Mouse (Mus musculus) heart, postnatal 4 days (tissue): ENCODE data around the gene Asb16. TPM values are rescaled to one million over a fixed set of nuclear protein-coding genes. Genes with fewer than 3 reads are reported as not detected.
A peak's percentile ranks its signal among the peaks of the same experiment; 100 is the strongest.

Source experiments
- DNase-seq: peaks from one replicate; pipeline ENCODE4 v3.0.0; 2021
- total RNA-seq, 2 experiments: library from RNA; stranded (reverse); gene quantifications; 2 replicates each; pipeline ENCODE4 v1.2.3; 2021

Gene Asb16
- under 1 TPM; 0.33 to 0.41 TPM for total RNA-seq

DNA sequence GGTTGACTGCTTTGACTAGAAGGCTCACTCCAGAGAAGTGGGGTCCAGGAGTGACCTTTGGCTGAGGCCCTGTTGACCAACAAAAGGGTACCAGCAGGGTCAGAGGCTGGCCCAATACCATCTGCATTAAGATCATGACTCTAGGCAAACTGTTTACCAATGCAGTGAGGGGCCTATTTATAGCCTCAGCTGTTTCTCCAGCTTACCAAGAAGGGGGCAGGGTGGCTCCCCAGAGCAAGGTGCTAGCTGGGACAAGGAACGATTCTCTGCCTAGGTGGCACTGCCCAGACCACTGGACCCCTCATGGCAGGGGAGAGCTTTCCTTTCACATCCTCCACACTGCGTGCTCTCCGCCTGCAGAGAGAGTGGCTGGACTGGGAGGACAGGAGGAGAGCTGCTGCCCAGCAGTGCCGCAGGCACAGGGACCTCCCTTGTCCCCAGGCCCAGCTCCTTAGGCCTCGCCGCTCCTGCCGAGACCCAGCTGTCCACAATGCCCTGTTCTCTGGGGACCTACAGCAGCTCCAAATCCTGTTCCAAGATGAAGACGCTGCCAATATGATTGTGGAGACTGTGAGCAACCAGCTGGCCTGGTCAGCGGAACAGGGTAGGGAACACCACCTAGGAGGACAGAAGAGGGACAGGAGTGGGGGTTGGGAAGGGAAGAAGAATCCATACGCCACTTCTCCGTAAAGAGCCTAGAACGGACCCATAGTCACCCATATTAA, at the start of gene Asb16:
TSS of gene Asb16 (plus strand) at position 224 of the 725 bp plus-strand sequence.
- no peak for DNase-seq

DNA sequence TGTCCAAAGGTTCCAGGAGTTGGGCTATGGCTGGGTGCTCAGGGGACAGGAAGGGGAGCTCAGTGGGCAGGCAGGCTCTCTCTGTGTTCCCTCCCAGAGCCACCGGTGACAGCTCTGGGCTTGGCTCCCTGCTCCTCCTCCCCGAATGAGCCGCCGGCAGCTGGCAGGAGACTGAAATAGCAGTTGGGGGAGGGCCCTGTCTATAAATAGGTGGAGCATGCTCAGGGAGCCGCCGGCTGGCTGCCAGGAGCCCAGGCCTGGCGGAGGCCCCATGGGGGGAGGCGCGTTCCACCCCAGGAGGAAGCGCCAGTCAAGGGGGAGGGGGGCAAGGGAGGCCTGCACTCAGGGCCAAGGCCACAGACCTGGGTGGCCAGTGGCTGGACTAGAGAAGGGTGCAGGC, 49.8 kb upstream of the Asb16 start:
- DNase-seq: peak; percentile 98

DNA sequence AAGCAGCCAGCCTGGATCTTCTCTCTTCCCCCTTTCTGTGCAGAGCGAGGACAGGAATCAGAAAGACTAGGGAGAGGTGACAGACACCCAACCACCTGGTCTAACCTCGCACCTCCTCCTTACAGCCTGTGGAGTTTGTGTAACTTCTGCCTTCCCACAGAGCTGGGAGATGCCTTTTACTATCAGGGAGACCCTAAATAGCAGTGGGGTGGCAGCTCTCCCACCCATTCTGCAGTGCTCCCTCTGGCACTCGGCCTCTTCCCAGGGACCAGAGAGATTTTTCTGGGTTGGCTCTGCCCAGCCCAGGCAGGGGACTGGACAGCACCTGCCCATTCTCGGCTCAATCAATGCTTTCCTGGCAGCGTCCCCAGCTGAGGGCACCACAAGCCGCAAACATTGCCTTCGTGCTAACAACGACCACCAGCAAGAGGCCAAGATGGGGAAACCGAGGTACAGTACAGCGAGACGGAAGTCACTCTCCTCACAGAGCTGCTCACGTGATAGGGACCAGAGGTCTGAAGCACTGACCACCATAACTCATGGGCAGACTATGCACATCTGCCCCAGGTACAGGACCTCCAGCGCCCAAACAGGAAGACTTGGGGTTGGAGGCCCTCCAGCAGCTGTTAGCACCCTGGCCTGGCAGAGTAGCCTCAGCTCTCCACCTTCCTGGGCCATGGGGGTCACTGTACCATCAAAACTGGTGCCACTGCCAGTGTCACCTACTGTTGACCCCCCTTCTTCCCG, 49.1 kb upstream of the Asb16 start:
- DNase-seq: peak; percentile 41

DNA sequence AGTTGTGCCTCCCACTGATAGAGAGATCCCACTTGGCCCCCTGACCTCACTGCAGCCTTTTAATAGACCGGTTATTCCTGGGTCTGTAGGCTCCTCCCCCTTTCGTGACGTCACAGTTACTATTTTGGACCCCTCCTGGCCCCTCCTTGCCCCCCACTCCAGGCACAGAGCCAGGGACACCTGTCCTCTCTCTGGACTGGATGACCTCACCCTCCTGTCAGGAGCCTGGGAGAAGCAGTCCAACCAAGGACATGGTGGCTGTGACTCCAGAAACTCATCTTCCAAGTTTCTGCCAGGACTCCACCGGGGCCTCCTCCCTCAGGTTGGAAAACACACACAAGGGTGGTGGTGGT, 48.6 kb upstream of the Asb16 start:
- peak; percentile 95 for DNase-seq

DNA sequence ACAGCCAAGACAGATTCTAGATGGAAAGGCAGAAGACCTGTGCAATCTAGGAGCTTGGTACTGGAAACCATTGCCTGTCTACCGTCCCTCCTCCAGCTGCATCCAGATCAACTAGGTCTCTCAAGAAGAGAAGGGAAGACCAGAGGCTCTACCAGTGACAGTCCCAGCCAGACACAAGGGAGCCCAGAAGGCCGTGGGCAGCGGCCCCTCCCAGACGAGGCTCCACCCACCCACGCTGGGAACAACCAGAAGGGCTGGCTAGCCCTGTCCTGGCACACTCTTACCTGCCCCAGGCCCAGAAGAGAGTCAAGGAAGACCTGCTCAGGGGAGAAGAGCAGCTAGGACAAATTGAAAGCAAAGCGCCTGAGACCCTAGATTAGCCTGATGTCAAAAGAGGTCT, 48.1 kb upstream of the Asb16 start:
- DNase-seq: no peak

DNA sequence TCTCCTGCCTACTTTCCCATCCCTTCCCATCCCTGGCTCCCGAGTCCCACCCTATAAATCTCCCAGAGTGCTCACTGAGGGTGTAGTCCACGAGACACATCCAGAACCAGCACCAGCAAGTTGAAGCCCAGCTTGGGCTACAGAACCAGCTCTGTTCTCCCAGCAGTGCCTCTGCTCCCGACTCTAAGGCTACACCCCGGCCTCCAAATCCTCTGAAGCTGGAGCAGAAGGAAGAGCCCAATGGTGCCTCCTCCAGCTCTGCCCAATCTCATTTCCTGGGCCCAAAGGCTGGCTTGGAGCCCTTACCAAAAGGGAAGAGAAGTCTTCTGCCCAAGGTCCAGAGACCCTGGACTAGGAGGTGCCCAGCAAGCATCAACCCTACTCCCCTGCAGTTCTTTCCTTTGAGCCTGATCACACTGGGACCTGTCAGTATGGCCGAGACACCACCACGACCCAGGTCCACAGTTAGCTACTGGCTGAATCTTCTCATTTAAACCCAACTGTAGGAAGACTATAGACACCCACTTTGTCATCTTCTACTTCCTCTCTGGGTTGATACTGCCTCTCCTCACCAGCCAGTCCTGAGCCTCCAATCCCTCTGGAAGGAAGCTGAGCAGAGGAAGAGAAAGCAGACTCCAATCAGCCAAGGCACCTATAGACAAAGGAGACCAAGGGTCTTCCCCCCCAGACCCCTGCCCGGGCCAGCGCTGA, 47.1 kb upstream of the Asb16 start:
- no peak for DNase-seq

DNA sequence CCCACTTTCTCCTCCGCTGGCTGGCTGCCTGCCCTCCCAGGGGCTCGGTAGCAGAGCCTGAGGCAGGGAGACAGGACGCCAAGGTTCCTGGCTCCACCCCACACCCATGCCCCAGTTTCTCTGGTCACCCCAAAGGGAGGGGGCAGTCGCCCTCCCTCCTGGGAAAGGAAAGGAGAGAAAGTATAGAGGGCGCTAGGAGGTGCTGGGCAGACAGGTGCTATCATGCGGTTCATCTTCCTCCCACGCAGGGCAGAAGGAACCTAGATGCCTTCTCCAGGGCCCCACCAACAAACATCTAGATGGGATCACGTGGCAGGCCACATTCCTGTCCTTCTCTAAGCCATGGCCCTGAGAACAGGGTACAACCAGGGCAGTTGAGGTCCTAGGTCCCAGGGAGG, 46.6 kb upstream of the Asb16 start:
- no peak for DNase-seq

DNA sequence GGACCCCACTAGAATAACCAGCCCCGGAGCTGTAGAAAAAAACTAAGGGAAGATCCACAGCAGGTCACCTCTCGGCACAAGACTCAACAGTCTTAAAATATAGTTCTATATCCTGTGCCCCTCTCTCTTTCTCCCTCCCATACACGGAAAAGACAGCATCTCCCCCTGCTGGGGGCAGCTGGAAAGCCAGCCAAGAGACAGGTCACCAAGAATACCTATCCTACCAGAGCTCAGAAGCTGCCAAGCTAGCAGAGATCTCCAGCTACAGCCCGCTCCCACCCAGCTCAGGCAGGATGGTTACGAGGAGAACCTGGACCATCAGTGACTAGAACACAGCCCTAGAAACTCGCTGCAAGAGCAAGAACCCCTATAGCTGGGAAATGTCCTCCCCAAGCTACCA, 45.4 kb upstream of the Asb16 start:
- peak; percentile 81 for DNase-seq

DNA sequence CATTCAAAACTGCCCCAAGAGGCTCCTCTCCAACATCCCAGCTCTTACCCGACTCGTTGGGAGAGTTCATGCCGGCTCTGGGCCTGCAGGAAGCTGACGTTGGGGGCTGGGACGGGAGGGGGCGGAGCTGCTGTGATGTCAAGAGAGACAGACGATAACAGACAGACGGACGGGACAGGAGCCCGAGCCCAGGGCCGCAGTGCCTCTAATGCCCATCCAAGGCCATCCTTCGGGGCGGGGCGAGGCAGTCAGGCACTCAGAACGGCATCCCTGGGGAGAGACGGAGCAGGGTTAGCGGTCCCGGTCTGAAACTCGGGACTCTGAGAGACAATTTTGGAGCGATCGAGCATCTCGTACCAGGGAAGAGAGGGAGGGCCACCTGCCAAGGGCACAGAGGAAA, 43.9 kb upstream of the Asb16 start:
- DNase-seq: peak; percentile 42

DNA sequence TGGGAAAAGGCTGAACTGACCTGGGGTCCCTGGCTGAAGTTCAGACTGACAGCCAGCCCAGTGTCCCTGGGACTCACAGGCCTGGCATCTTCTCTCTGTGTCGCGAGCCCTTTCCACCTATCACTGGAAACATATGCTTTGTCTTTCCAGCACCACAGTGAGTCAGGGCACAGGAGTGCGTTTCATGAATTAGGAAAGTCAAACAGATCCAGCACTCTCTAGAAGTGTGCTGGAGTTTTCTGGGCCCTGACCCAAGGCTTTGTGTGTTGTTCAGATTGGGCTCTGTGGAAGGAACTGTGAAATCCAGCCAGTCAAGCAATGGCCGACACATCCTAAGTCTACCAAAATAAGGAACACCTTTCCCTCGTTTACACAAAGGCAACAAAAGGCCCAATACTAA, 43.3 kb upstream of the Asb16 start:
- DNase-seq: no peak

DNA sequence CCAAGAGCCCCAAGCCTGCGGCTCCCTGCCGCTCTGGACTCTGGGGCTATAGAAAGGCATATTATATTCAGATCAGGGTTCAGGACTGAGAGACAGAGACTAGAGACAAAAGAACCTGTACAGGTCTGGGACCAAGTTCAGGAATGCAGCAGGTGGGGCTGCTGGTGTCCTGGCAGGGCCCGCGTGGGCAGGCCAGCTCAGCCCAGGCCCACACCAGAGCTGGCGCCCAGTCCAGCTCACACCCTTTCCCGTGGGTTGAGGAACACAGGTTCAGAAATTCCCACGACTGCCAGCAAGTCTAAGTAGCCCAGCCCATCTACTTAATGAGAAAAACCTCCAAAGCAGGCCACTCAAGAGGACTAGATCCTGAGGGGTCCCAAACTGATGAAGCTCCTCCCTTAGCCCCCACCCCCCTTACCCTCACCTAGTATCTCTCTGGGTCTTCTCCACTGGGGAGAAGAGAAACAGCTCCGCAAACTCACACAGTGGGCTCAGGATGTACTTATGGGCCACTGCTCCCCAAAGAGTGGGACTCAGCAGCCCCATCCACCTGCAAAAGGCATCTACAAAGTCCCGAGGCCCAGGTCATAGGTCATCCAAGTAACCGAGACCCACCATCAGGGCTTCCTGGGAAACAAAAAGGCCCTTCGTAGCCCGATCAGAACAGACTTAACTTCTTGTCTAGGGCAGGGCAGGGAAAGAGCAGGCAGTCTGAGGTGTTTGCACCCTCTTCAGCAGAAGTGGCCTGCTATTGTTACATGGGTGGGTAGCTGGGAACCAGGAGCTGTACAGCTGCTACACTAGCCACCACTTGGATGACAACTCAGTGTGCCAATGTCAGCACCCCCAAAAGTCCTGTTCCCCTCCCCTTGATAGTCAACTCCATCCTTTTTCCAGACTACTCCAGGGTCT, 42.2 kb upstream of the Asb16 start:
- DNase-seq: no peak

DNA sequence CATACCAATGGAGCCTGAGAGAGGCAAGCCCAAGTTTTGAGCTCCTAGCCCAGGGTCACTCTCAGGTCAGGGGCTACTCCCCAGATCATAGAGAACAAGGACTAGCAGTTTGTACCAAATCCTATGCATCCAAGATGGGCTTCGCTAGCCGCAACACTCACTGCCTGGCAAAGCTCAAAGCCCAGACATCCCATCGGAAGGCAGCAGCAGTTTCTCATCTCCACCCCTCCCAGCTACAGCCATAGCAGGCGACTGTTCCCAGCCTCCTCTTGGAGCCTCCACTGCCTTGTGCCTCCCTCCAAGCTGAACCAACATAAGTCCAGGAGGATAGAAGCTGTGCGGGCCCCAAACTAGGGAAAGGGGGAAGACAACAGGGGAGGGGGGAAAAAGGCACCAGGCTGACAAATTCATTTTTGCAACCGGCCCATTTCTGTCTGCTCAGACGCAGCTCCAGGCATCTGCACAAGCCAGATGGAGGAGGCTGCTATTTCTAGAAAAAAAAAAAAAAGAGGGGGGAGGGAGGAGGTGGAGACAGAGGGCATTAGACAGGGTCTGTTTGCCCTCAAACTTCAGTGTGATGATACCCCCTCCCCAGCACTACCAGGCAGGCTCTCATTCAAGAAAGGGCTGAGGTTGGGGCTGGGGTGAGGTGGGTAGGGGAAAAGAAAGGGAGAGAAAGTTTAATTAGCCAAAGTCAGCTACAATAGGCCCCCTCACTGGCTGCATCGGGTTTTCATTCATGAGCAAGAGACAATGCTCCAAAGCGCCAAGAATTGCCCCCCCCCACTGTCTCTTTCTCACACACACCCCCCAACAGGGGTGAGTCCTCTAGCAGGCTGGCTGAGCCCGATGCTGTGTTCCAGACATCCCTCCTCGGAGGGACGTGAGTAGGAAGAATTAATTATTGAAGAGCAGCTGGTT, 41.0 kb upstream of the Asb16 start:
- no peak for DNase-seq

DNA sequence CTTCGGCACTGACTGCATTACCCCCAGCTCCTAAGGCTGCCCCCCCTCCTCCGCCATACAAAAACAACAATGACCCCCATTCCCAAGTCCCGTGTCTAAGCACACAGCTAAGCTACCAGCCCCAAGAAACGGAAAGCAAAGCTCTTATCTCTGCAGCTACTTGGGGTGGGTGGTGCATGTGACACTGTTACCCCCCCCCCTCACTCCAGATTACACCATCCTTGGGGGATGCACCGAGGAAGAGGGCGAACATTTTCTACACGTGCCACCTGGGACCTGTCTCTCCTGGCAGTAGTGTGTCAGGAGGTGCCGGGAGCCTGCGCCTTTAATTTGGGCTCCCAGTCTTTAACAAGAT, 40.4 kb upstream of the Asb16 start:
- no peak for DNase-seq

DNA sequence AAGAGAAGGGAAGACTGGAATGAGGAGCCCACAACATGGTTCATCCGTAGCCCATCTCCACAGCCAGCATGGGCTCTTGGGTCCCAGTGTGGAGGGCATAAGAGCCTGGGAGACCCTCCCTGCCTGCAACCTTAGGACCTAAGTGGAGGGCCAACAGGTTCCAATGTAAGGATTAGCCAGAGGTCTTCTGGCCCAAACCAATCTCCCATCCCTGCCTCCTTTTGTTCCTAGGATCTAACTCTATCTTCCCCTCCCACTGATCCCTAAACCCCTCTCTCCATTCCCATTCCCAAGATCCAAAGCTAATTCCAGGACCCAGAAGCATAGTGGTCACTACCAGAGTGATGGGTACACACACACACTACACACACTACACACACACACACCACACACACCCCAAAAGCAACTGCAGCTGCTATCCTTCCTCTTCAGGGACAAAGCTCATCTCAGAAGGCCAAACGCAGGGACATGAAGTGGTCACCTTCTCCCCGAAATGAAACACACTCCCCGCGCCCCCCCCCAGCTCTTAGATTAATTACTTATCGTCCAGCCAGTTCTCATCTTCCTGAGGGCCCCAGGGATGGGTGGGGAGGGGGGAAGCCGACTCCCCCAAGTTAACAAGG, 39.8 kb upstream of the Asb16 start:
- no peak for DNase-seq

DNA sequence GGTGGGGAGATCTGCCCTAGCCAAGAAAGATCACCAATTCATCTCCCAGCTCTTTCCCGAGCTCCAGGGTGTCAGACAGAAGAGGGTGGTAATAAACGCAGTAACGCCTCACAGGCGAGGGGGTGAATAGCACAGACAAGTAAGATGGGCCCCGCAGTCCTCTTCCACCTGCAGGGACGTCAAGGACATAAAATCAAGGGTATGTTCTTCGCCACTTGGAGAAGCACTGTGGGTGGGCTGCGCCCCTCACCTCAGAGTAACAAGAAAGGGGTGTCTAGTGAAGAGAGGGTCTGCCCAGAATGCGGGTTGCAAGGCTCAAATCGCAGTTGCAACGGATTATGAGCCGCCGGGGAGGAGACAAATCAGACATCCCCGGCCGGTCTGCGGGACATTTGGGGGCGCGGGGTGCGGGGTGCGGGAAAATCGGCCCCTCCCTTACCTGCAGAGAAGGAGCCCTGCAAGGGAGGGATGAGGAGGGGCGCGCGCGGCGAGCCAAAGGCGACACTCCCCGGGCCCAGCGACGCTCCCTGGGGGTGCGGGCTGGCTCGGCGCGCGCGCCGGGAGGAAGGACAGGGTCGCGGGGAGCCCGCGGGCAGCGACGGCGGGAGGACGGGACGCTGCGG, 39.1 kb upstream of the Asb16 start:
- DNase-seq: no peak

DNA sequence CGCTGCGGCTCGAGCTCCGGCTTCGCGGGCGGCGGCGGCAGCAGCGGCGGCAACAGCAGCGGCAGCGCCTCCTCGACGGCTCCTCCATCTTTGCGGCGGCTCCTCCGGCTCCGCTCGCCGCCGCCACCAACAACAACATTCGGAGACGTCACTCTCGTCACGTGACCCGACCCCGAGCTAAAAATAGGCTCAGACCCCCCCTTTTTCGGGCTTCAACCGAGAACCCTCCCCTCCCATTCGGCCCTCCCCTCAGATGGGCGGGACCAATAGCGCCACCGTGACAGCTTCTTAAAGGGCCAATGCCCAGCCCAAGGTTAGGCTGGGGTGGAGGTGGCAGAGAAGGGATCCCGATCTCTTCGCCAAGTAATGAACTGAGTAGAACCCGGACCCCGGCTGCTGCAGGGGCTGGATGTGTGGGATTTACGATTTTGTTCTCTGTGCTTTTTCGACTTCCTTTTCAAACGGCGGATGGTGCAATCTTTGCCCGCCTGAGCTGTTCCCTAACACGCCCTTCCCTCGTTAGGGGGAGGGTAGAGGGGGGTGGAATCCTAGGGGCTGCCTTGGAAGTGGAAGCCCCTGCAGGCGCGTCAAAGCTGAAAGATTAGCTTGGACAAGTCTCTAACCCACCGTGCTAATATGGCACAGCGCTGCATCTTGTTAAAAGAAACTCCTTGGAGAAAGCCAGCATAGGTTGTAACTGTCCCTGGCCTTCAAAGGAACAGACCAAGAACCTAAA, 38.4 kb upstream of the Asb16 start, which contains the start of gene Hdac5:
TSS of gene Hdac5 (minus strand) at position 161 of the 736 bp plus-strand sequence.
- DNase-seq: peak; percentile 98

DNA sequence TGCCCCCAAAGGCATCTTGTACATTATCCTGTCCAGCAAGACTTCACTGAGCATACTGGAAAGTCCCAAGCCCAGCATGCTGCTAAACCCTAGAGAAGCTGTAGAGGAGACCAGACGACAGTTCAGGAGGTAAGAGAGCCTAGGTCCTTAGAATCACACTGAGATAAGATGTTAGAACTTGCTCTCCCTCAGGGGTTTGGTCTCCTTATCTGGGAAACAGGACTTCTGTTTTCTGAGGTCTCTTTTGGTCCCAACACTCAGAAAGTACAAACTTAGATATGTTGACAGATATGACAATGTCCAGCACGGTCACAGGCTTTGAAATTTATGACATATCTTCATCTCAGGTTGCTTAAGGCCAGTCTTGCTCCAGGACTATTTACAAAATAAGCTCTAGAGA, 32.5 kb upstream of the Asb16 start:
- DNase-seq: no peak

DNA sequence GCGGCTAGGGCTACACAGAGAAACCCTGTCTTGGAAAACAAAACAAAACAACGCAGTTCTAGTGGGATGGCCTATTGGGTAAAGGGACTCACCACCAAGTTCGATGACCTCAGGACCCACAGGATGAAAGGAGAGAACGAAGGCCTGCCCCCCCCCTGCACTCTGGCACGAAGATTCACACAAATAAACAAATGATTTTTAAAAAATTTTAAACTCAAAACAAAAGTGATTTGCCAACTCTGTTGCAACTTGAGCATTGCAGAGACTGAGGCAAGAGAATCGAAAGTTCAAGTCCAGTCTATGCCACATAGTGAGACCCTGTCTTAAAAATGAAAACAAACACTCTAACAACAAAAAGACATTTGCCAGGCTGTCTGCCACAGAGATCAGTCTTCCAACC, 27.9 kb upstream of the Asb16 start:
- no peak for DNase-seq

DNA sequence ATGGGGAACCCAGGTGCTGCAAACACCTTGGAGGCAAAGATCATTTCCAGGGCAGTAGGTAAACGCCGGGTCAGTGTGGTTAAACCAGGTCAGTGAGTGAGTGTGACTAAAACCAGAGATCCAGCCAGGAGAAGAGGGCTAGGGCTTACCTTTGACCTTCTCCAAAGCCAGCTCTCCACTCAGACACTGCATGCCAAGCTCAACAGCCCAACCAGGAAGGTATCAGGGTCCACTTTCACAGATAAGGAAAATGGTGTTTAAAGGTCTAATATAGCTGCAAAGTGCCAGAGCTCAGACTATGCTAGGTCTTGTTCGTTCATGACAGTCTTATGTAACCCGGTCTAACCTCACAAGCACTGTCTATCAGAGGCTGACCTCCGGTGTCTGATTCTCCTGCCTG, 27.3 kb upstream of the Asb16 start:
- DNase-seq: no peak

DNA sequence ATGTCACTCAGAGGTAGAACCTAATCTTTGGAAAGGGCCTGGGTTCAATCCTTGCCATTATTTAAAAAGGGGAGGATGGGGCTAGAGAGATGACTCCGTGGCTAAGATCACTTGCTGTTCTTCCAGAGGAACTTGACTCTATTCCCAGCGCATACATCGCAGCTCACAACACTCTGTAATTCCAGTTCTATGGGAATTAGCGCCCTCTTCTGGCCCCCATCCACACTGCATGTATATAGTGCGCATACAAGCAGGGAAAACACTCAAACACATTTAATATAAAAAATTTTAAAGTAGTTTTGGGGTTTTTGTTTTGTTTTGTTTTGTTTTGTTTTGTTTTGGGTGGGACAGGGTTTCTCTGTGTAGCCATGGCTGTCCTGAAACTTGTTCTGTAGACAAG, 26.7 kb upstream of the Asb16 start:
- no peak for DNase-seq
